Mouse (Mus musculus): ENCODE results near the gene Lrrn2. TPM values are rescaled to one million over a fixed set of nuclear protein-coding genes. Genes with fewer than 3 reads are reported as not detected.

Gene Lrrn2
- polyA plus RNA-seq, 1 experiment from 2014 or later: 2.6 TPM

DNA sequence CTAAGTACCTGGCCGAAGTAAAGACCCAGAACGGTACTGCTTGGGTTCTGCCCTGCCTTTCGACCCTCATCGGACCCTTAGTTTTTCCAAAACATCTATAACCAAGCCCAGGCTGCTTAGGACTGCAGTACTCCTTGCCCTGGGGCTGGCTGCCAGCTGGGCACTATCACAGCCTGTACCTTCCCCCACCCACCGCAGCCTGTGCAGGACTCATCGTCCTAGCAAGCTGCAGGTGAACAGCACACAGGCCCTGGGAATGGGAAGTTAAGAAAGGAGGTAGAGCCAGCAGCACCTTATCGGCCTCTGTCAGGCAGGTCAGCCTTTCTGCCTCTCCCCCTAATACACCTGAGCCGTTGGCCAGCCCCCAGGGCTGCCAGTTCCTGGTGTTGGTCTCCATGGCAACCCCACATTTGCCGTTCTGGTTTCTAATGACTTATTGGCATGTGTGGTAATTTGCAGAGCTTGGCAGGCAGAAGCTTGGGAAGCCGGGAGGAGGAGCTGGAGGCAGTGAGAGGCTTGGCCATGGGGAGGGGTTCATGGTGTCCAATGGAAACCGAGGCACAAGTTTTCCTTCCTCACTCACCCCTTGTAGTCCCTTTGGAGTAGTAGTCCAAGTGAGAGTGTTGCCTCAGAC lies 10.2 kb downstream of the Lrrn2 start:
- Histone ChIP-seq H3K27me3 (ENCODE audit: control insufficient read depth, insufficient read depth, low read length) (no peaks in the 10 kb centered on the region), H3K27ac (replicated peaks; ENCODE audit: low read depth, low read length) (no peak overlapping the region), H3K4me3 (ENCODE audit: low read depth, low read length) (no peak overlapping the region), H3K9me3 (ENCODE audit: control insufficient read depth, low read length) (no peaks in the 10 kb centered on the region), H3K9ac (ENCODE audit: low read length) (no peak overlapping the region), H3K4me2 (ENCODE audit: low read depth, severe bottlenecking) (no peak overlapping the region), H3K4me1 (ENCODE audit: control insufficient read depth, insufficient read depth, low read length) (peaks cover 8% of the 10 kb centered on the region), H3K36me3 (ENCODE audit: control insufficient read depth, insufficient read depth, low read length) (no peaks in the 10 kb centered on the region)
- ATAC-seq (ENCODE audit: insufficient number of reproducible peaks, low FRiP score, low TSS enrichment, low read depth) (no peak), DNase-seq (ENCODE audit: low spot score) (no peak)
- 64% methylated on average over 11 of the region's 11 CpGs for WGBS

DNA sequence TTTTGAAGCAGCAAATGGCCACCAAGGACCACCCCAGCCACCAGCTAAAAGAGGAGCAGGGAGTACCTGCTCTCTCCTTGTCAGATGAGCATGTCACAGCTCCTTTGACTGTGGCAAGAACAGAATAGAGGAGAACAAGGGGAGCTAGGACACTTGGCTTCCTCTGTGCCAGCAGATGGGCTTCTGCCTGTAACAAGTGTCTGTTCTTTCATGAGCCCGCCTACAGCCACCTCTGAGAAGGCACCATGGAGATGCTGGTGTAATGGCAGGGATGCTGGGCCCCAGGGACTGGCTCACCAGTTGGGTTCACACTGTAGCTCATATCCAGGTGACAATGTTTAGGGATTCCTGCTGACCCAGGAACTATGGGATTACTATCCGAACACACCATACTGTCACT lies 12.0 kb downstream of the Lrrn2 start:
- Histone ChIP-seq H3K4me1 (ENCODE audit: control insufficient read depth, insufficient read depth, low read length) (peaks cover 8% of the 10 kb centered on the region), H3K4me3 (ENCODE audit: low read depth, low read length) (no peak overlapping the region), H3K27me3 (ENCODE audit: control insufficient read depth, insufficient read depth, low read length) (no peaks in the 10 kb centered on the region), H3K9ac (ENCODE audit: low read length) (no peak overlapping the region), H3K36me3 (ENCODE audit: control insufficient read depth, insufficient read depth, low read length) (no peaks in the 10 kb centered on the region), H3K27ac (replicated peaks; ENCODE audit: low read depth, low read length) (no peak overlapping the region), H3K4me2 (ENCODE audit: low read depth, severe bottlenecking) (no peak overlapping the region), H3K9me3 (ENCODE audit: control insufficient read depth, low read length) (no peaks in the 10 kb centered on the region)
- DNase-seq (ENCODE audit: low spot score): no peak
- 86% methylated on average over 2 of the region's 2 CpGs for WGBS
- ATAC-seq (ENCODE audit: insufficient number of reproducible peaks, low FRiP score, low TSS enrichment, low read depth): no peak

DNA sequence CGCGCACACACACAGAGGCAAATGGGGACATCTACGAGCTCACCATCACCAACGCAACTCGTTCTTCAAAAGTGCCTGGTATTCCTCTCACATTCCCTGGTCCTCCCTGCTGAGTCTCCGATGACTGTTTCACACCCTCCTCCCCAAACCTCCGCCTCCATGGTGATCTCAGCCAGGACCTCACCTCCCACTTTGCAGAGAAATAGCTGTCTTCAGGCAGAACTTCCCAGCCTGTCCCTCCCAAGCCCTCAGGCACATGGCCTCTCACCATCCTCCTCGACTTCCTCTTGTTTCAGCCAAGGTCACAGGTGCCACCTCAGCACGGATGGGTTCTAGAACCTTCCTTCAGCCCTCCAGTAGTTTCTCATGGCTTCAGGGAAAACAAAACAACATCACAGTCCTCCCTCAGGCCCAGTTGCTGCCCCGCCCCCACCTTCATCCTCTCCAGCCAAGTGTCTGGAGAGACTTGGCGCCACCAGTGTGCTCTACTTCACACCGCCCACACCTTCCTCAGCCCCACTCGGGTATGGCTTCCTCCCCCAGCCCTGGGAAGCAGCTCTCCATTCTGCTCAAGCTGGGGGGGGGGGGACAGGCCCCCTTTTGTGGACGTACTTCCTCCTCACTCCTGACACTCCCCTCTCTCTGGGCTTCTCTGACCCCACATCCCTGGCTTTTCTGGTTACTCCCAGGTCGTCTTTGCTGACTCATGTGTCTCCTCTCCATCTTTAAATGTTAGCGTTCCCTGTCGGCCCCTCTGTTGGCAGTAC lies 13.4 kb downstream of the Lrrn2 start:
- 55% methylated on average over 17 of the region's 17 CpGs for WGBS
- DNase-seq (ENCODE audit: low spot score) (no peak), ATAC-seq (ENCODE audit: insufficient number of reproducible peaks, low FRiP score, low TSS enrichment, low read depth) (no peak)
- H3K4me1 ChIP-seq (ENCODE audit: control insufficient read depth, insufficient read depth, low read length): peaks cover 8% of the 10 kb centered on the region
- H3K4me2 ChIP-seq (ENCODE audit: low read depth, severe bottlenecking): no peak overlapping the region
- H3K27me3 ChIP-seq (ENCODE audit: control insufficient read depth, insufficient read depth, low read length): no peaks in the 10 kb centered on the region
- H3K9ac ChIP-seq (ENCODE audit: low read length): no peak overlapping the region
- H3K27ac ChIP-seq (replicated peaks; ENCODE audit: low read depth, low read length): no peak overlapping the region
- H3K9me3 ChIP-seq (ENCODE audit: control insufficient read depth, low read length): no peaks in the 10 kb centered on the region
- no peak overlapping the region for H3K4me3 ChIP-seq (ENCODE audit: low read depth, low read length)
- H3K36me3 ChIP-seq (ENCODE audit: control insufficient read depth, insufficient read depth, low read length): no peaks in the 10 kb centered on the region

GRCm38 (mm10) chr1:132899029-132899428 lies 19.0 kb downstream of the Lrrn2 start:
- H3K36me3 ChIP-seq (ENCODE audit: control insufficient read depth, insufficient read depth, low read length): no peaks in the 10 kb centered on the region
- H3K9me3 ChIP-seq (ENCODE audit: control insufficient read depth, low read length): no peaks in the 10 kb centered on the region
- no peak overlapping the region for H3K9ac ChIP-seq (ENCODE audit: low read length)
- no peak overlapping the region for H3K27ac ChIP-seq (replicated peaks; ENCODE audit: low read depth, low read length)
- no peak overlapping the region for H3K4me2 ChIP-seq (ENCODE audit: low read depth, severe bottlenecking)
- WGBS: 84% methylated on average over 6 of the region's 6 CpGs
- no peak overlapping the region for H3K4me3 ChIP-seq (ENCODE audit: low read depth, low read length)
- H3K27me3 ChIP-seq (ENCODE audit: control insufficient read depth, insufficient read depth, low read length): no peaks in the 10 kb centered on the region
- H3K4me1 ChIP-seq (ENCODE audit: control insufficient read depth, insufficient read depth, low read length): no peaks in the 10 kb centered on the region
- ATAC-seq (ENCODE audit: insufficient number of reproducible peaks, low FRiP score, low TSS enrichment, low read depth) (no peak), DNase-seq (ENCODE audit: low spot score) (no peak)

GRCm38 (mm10) chr1:132899626-132900025 lies 19.6 kb downstream of the Lrrn2 start:
- H3K4me1 ChIP-seq (ENCODE audit: control insufficient read depth, insufficient read depth, low read length): no peaks in the 10 kb centered on the region
- H3K27ac ChIP-seq (replicated peaks; ENCODE audit: low read depth, low read length): no peak overlapping the region
- H3K9ac ChIP-seq (ENCODE audit: low read length): no peak overlapping the region
- H3K4me3 ChIP-seq (ENCODE audit: low read depth, low read length): no peak overlapping the region
- 64% methylated on average over 7 of the region's 7 CpGs for WGBS
- H3K9me3 ChIP-seq (ENCODE audit: control insufficient read depth, low read length): no peaks in the 10 kb centered on the region
- no peak for DNase-seq (ENCODE audit: low spot score)
- H3K36me3 ChIP-seq (ENCODE audit: control insufficient read depth, insufficient read depth, low read length): no peaks in the 10 kb centered on the region
- H3K4me2 ChIP-seq (ENCODE audit: low read depth, severe bottlenecking): no peak overlapping the region
- ATAC-seq (ENCODE audit: insufficient number of reproducible peaks, low FRiP score, low TSS enrichment, low read depth): no peak
- no peaks in the 10 kb centered on the region for H3K27me3 ChIP-seq (ENCODE audit: control insufficient read depth, insufficient read depth, low read length)

DNA sequence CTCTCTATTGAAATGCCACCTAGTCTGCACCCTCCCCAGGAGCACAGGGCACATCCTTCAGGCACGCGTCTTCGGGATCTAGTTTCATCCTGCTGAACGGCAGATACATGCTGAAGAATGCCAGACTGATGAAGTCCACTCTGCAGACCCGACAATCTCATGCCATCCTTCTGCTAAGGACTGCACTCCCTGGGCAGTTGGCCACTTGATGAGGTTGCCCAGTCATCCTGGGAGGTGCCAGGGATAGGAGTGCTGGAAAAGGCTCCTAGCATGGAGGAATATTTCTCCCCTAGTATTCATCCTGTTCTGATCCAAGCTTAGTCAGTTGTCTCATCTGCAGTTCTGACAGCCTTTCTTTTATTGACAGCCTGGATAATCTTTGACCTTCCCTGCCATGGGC lies 20.9 kb downstream of the Lrrn2 start:
- no peak overlapping the region for H3K27ac ChIP-seq (replicated peaks; ENCODE audit: low read depth, low read length)
- no peak overlapping the region for H3K4me2 ChIP-seq (ENCODE audit: low read depth, severe bottlenecking)
- ATAC-seq (ENCODE audit: insufficient number of reproducible peaks, low FRiP score, low TSS enrichment, low read depth) (no peak), DNase-seq (ENCODE audit: low spot score) (no peak)
- H3K27me3 ChIP-seq (ENCODE audit: control insufficient read depth, insufficient read depth, low read length): no peaks in the 10 kb centered on the region
- H3K36me3 ChIP-seq (ENCODE audit: control insufficient read depth, insufficient read depth, low read length): no peaks in the 10 kb centered on the region
- no peaks in the 10 kb centered on the region for H3K9me3 ChIP-seq (ENCODE audit: control insufficient read depth, low read length)
- H3K4me1 ChIP-seq (ENCODE audit: control insufficient read depth, insufficient read depth, low read length): no peaks in the 10 kb centered on the region
- H3K9ac ChIP-seq (ENCODE audit: low read length): no peak overlapping the region
- H3K4me3 ChIP-seq (ENCODE audit: low read depth, low read length): no peak overlapping the region
- 81% methylated on average over 5 of the region's 5 CpGs for WGBS

- H3K9ac ChIP-seq (ENCODE audit: low read length): no peak overlapping the region
- no peak overlapping the region for H3K27ac ChIP-seq (replicated peaks; ENCODE audit: low read depth, low read length)
- ATAC-seq (ENCODE audit: insufficient number of reproducible peaks, low FRiP score, low TSS enrichment, low read depth): no peak
- no peak for DNase-seq (ENCODE audit: low spot score)
- H3K4me3 ChIP-seq (ENCODE audit: low read depth, low read length): no peak overlapping the region
- WGBS: 74% methylated on average over 4 of the region's 4 CpGs
- no peaks in the 10 kb centered on the region for H3K4me1 ChIP-seq (ENCODE audit: control insufficient read depth, insufficient read depth, low read length)
- no peaks in the 10 kb centered on the region for H3K36me3 ChIP-seq (ENCODE audit: control insufficient read depth, insufficient read depth, low read length)
- H3K27me3 ChIP-seq (ENCODE audit: control insufficient read depth, insufficient read depth, low read length): no peaks in the 10 kb centered on the region
- no peaks in the 10 kb centered on the region for H3K9me3 ChIP-seq (ENCODE audit: control insufficient read depth, low read length)
- H3K4me2 ChIP-seq (ENCODE audit: low read depth, severe bottlenecking): no peak overlapping the region
Measured at GRCm38 (mm10) chr1:132903519-132903918, 23.4 kb downstream of the Lrrn2 start.

DNA sequence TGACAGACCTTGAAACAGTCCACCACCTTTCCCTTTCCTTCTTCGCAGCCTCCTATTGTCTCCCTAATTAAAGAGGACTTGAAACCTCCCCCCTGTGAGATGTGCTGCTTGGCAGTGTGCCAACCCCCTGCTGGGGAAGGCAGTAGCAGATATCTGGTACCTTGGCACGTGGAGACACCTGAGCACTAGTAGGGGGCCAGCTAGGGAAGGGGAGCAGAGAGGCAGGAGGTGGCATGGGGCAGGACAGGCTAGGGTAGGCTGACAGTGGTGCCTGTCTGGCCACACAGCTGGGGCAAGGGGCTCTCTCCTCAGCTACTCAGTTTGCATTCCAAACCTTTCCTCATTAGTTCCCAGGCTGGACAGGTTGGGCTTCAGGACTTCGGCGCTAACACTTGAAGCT lies 29.0 kb downstream of the Lrrn2 start:
- no peaks in the 10 kb centered on the region for H3K27me3 ChIP-seq (ENCODE audit: control insufficient read depth, insufficient read depth, low read length)
- H3K4me3 ChIP-seq (ENCODE audit: low read depth, low read length): no peak overlapping the region
- DNase-seq (ENCODE audit: low spot score): no peak
- H3K9me3 ChIP-seq (ENCODE audit: control insufficient read depth, low read length): no peaks in the 10 kb centered on the region
- H3K9ac ChIP-seq (ENCODE audit: low read length): no peak overlapping the region
- H3K4me2 ChIP-seq (ENCODE audit: low read depth, severe bottlenecking): no peak overlapping the region
- H3K27ac ChIP-seq (replicated peaks; ENCODE audit: low read depth, low read length): no peak overlapping the region
- 69% methylated on average over 4 of the region's 4 CpGs for WGBS
- no peak for ATAC-seq (ENCODE audit: insufficient number of reproducible peaks, low FRiP score, low TSS enrichment, low read depth)
- peaks cover 8% of the 10 kb centered on the region for H3K4me1 ChIP-seq (ENCODE audit: control insufficient read depth, insufficient read depth, low read length)
- H3K36me3 ChIP-seq (ENCODE audit: control insufficient read depth, insufficient read depth, low read length): no peaks in the 10 kb centered on the region

Measured in limb, embryonic 11.5 days (tissue).